Mouse (Mus musculus) embryonic facial prominence, embryonic 14.5 days (tissue): Measurements from ENCODE around the gene Cyp1a1. TPM values are rescaled to one million over a fixed set of nuclear protein-coding genes. Genes with fewer than 3 reads are reported as not detected.
A peak's percentile ranks its signal among the peaks of the same experiment; 100 is the strongest.

Experiments used
- ATAC-seq: fragments of 200-750 bp; cut with Nextera tagmentation; 2 replicates; pipeline ENCODE4 v1.8.0; 2017; ENCODE audit warnings: low read depth, moderate number of reproducible peaks, moderate TSS enrichment
- DNase-seq: peaks from one replicate; pipeline ENCODE4 v3.0.0-alpha.2; 2015; ENCODE audit warnings: low spot score
- H3K27ac ChIP-seq: fragments of 300-500 bp; sonication (generic); replicated peaks from 2 replicates; pipeline ENCODE4 v1.5.1; 2014; ENCODE audit warnings: low read depth, mild to moderate bottlenecking, low read length, moderate library complexity
- H3K27me3 ChIP-seq: fragments of 300-500 bp; sonication (generic); replicated peaks from 2 replicates; pipeline ENCODE4 v1.6.1; 2014; ENCODE audit warnings: low read length; ENCODE audit not compliant: control insufficient read depth, insufficient read depth
- H3K36me3 ChIP-seq: fragments of 300-500 bp; sonication (generic); 2 replicates; pipeline ENCODE4 v1.6.1; 2014; ENCODE audit warnings: low read length, mixed read lengths; ENCODE audit not compliant: control insufficient read depth, insufficient read depth
- H3K4me1 ChIP-seq: fragments of 300-500 bp; sonication (generic); 2 replicates; pipeline ENCODE4 v1.6.1; 2014; ENCODE audit warnings: antibody characterized with exemption, low read length; ENCODE audit not compliant: control insufficient read depth, insufficient read depth
- H3K4me2 ChIP-seq: fragments of 300-500 bp; sonication (generic); 2 replicates; pipeline ENCODE4 v1.6.1; 2014; ENCODE audit warnings: low read depth, mild to moderate bottlenecking, low read length, moderate library complexity, mixed read lengths
- H3K4me3 ChIP-seq: fragments of 300-500 bp; sonication (generic); 2 replicates; pipeline ENCODE4 v1.5.1; 2014; ENCODE audit warnings: low read depth, mild to moderate bottlenecking, low read length
- H3K9ac ChIP-seq: fragments of 300-500 bp; sonication (generic); 2 replicates; pipeline ENCODE4 v1.6.1; 2014; ENCODE audit warnings: low read depth, mild to moderate bottlenecking, low read length, moderate library complexity, mixed read lengths
- H3K9me3 ChIP-seq: fragments of 300-500 bp; sonication (generic); 2 replicates; pipeline ENCODE4 v1.6.1; 2016; ENCODE audit warnings: low read length; ENCODE audit not compliant: control insufficient read depth
- WGBS: fragments of 180-500 bp; shearing (Covaris S2); extraction: QIAGEN DNeasy Blood & Tissue Kit; methylation state at CpG from one replicate; pipeline ENCODE4 v1.1.7; 2014; 5-methylcytosine and 5-hydroxymethylcytosine counted together
- polyA plus RNA-seq: library from polyadenylated mRNA; unstranded; fragments of >200 nt; fragmentation: Nextera tagmentation; extraction: Ambion mirVana; gene quantifications from 2 replicates; pipeline ENCODE4 v1.2.1, GENCODE M21; 2014

Cyp1a1 gene
- 0.08 TPM in 1 of 2 replicates, not detected in the other for polyA plus RNA-seq

DNA sequence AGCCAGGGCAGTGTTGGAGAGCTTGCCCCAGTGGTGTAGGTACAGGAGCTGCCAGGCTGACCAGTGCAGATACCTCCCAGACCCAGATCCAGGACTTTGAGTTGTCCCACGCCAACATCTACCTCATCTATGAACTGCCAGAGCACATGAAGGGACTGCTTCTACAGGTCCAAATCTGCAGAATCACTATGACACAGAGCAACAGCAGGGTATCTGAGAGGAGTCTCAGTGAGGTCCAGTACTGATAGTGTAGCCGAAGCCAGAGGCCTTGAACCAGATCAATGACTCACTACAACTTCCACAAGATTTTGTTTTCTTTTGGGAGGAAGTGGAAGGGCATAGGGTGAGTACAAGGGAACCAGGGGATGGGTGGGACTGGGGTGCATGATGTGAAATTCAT lies at the start of gene Cyp1a1:
TSS of gene Cyp1a1 (plus strand) at position 178 of the 400 bp plus-strand sequence.
- no peak within 1 kb of the TSS for H3K4me2 ChIP-seq
- no peaks in the 10 kb centered on the region for H3K36me3 ChIP-seq
- DNase-seq = no peak
- 84% methylated on average over 2 of the region's 2 CpGs for WGBS
- no peaks in the 10 kb centered on the region for H3K27me3 ChIP-seq
- no peak for ATAC-seq
- H3K4me1 ChIP-seq = no peaks in the 10 kb centered on the region
- no peak within 1 kb of the TSS for H3K4me3 ChIP-seq
- H3K9ac ChIP-seq = no peak within 1 kb of the TSS
- no peaks in the 10 kb centered on the region for H3K9me3 ChIP-seq
- no peak within 1 kb of the TSS for H3K27ac ChIP-seq

DNA sequence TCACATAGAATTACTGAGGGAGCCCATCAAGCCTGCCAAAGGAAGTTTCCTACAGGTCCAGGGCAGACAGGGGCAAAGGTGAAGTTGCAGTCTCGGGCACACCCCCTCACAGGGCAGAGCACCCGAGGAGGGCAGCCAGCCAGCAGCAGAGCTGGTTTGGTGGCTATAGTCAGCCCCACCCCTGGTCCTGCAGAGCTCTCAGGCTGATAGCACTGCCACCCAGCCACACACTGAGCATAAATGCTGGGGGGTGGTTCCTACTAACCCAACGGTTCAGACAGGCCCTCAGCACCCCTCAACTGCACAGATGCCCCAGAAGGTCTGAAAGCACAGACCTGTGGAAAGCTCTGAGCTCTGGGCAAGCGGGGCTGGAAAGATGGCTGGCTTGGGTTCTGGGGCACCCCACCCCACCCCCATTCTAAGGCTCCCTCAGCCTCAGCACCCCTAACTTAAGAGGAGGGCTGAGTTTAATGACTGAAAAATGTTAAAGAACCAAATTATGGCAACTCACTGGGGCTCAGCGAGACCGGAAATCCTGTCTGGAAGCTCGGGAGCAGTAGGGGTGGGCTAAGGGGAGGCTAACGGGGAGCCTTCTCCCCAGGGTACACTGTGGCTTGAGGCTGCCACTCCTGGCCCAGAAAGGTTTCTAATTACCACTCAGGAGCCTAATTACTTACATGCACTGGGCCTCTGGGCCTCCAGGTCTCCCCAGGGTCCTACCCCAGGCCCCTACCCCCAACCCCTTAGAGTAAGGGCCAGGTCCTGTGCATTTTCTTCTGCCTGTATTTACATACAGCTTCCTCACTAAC lies 48.9 kb upstream of the Cyp1a1 start:
- H3K27me3 ChIP-seq = no peaks in the 10 kb centered on the region
- H3K36me3 ChIP-seq = 0 out of 2 replicates have a peak, but pooled peaks cover 11% of the 10 kb centered on the region
- WGBS = 14% methylated on average over 8 of the region's 8 CpGs
- peaks cover 49% of the 10 kb centered on the region for H3K4me1 ChIP-seq
- H3K4me3 ChIP-seq = no peak overlapping the region
- DNase-seq (peak; percentile 38), ATAC-seq (no peak)
- H3K9me3 ChIP-seq = no peaks in the 10 kb centered on the region
- H3K9ac ChIP-seq = peak overlapping the region; percentile 50
- H3K4me2 ChIP-seq = peak overlapping the region; percentile 49
- peak overlapping the region; percentile 88 for H3K27ac ChIP-seq

DNA sequence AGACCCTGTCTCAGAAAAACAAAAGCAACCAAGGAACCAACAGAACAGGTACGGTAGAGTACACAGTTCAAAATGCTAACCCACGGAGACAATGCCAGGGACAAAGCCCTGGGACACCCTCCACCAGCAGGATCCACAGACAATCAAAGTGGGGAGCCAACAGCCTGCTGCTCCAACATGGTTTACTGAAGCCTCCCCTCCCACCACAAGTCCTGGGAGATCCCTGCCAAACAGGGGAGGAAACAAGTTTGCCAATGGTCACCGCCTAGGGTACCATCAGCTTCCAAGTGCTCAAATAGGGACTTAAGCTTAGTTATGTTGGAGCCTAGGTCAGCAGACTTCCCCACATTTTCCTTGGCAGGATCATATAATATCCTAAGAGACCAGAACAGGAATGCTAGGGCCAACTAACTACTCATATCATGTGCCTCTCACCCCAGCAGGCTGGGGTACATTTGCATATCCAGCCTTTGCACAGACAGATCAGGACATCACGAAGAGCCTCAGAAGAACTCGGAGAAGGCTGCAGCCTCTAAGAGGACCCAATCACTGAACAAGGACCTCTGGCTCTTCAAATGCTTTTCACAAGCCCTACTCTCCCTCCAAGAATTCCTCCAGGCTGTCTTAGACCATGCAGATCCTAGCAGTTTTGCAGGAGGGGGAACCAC lies 47.9 kb upstream of the Cyp1a1 start:
- DNase-seq (no peak), ATAC-seq (no peak)
- no peaks in the 10 kb centered on the region for H3K9me3 ChIP-seq
- 41% methylated on average over 5 of the region's 5 CpGs for WGBS
- H3K36me3 ChIP-seq = 0 out of 2 replicates have a peak, but pooled peaks cover 11% of the 10 kb centered on the region
- H3K4me1 ChIP-seq = peaks cover 53% of the 10 kb centered on the region
- H3K4me2 ChIP-seq = peak overlapping the region; percentile 49
- peak overlapping the region; percentile 88 for H3K27ac ChIP-seq
- H3K9ac ChIP-seq = peak overlapping the region; percentile 32; the same call in 1 of the 2 replicates
- H3K27me3 ChIP-seq = no peaks in the 10 kb centered on the region
- peak overlapping the region; percentile 23; the same call in 1 of the 2 replicates for H3K4me3 ChIP-seq

DNA sequence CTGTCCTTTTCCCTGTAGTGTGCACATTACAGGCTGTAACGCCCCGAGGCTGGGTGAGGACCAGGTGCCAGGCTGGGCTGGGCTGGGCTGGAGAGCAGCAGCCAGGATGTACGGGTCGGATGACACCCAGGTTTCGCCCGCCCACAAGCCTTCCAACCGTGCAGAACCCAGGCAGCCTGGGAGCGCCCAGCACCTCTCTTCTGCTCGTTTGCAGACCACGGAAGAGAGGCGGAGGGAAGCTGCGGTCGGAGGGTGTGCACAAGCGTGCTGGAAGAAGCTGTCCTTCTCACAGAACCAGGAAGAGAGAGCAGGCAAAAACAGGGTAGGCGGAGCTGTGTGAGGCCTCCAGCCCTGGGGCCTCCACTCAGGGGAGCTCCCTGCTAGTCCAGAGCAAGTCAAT lies 47.3 kb upstream of the Cyp1a1 start:
- Histone ChIP-seq H3K4me1 (peaks cover 53% of the 10 kb centered on the region), H3K9ac (peak overlapping the region; percentile 5), H3K36me3 (0 out of 2 replicates have a peak, but pooled peaks cover 11% of the 10 kb centered on the region), H3K27me3 (no peaks in the 10 kb centered on the region), H3K27ac (peak overlapping the region; percentile 88), H3K9me3 (no peaks in the 10 kb centered on the region), H3K4me3 (peak overlapping the region; percentile 23), H3K4me2 (peak overlapping the region; percentile 49)
- WGBS = 7% methylated on average over 15 of the region's 15 CpGs
- ATAC-seq (peak; percentile 82), DNase-seq (peak; percentile 91)

DNA sequence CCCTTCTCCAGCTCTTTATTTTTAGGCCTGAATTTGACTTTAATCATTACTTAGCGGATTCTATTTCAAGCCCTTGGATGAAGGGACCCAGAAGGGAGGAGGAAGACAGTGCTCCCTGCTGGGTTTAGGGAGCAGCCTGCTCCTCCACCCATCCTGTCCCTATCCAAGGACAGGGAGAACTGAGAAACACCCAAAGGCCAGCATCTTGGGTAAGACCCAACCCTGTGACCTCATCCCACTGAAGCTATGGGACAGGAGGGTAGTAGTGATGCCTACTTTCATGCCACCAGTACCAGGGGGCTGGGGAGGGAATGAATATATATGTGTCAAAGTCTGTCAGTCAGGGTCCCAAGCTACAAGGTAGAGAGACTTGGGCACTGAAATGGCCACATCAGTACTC lies 46.7 kb upstream of the Cyp1a1 start:
- 75% methylated on average over 1 of the region's 1 CpGs for whole genome bisulfite sequencing

DNA sequence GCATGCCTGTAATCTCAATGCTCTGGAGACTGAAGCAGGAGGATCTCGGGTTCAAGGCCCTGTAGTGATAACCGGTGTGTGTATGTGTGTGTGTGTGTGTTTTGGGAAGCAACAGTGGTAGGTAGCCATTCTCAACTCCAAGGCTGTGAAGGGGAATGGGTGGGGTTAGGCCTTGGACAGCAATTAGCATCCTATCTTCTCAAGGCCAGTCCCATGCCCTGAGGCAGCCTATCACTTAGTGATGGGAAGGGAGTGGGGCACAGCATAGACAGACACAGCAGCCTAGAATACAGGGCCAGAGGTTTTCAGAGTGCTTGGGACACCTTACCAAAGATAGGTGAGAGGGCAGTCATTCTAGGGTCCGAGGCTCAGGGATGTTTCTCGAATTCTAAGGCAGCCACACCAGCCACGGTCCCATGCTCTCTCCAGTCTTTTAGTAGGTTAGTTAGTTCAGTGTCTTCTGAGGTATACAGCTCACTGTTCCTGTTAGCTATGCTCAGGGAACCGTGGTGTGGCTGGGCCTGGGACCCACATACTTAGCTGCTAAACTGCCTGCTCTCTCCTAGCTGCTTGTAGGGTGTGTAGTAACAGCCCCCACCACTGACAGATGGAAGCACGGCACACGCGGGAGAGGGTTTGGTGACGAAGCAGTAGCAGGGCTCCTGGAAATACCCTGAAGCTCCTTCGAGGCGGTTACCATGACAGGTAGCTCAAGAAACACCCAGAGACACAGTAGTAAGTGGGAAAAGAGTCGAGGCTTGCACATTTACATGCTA lies 45.8 kb upstream of the Cyp1a1 start:
- DNase-seq (no peak), ATAC-seq (no peak)
- H3K36me3 ChIP-seq = 0 out of 2 replicates have a peak, but pooled peaks cover 7% of the 10 kb centered on the region
- WGBS = 73% methylated on average over 13 of the region's 13 CpGs
- no peaks in the 10 kb centered on the region for H3K27me3 ChIP-seq
- no peak overlapping the region for H3K9ac ChIP-seq
- H3K4me2 ChIP-seq = no peak overlapping the region
- H3K27ac ChIP-seq = no peak overlapping the region
- no peaks in the 10 kb centered on the region for H3K9me3 ChIP-seq
- H3K4me3 ChIP-seq = no peak overlapping the region
- peaks cover 53% of the 10 kb centered on the region for H3K4me1 ChIP-seq

More for the DNA sequence above, 46.7 kb upstream of the Cyp1a1 start:
- DNase-seq (no peak), ATAC-seq (no peak)
- Histone ChIP-seq H3K9ac (peak overlapping the region; percentile 5), H3K27me3 (no peaks in the 10 kb centered on the region), H3K4me3 (no peak overlapping the region; the same call in 1 of the 2 replicates), H3K36me3 (0 out of 2 replicates have a peak, but pooled peaks cover 11% of the 10 kb centered on the region), H3K27ac (peak overlapping the region; percentile 88), H3K4me1 (peaks cover 53% of the 10 kb centered on the region), H3K4me2 (peak overlapping the region; percentile 49), H3K9me3 (no peaks in the 10 kb centered on the region)

DNA sequence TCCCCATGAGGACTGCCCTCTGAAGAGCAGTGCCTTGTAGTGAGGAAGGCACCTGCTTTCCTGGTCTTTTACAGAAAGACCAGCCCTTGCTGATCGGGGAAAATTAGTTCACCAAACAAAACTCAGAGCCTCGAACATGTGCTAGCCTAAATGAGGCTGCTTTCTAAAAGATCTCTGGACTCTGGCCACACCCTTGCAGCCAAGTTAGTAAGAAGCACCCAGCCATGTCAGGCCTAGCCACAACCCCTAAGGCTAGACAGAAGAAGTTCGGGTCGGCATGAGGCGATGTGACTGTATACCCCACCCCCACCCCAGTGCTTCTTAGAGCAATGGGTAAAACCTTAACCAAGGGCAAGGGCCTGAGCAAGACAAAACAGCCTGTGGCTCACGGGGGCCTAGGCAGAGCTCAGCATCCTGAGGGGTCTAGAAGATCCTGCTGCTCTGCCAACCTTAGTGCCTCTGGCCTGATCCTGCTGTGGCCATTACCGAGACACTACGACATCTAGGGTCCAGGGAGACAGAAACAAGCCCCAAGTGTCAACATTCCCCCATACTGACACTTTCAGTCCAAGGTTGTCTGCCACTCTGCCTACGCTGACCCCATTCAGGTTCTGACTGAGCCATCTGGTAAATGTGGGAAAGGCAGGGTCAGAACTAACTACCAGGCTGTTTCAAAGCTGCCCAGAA lies 44.4 kb upstream of the Cyp1a1 start:
- H3K27ac ChIP-seq = 0 out of 2 replicates have a peak overlapping the region, but pooled peaks have one; percentile 13
- H3K4me2 ChIP-seq = peak overlapping the region; percentile 83
- peak overlapping the region; percentile 96 for H3K9ac ChIP-seq
- no peaks in the 10 kb centered on the region for H3K27me3 ChIP-seq
- H3K36me3 ChIP-seq = 0 out of 2 replicates have a peak, but pooled peaks cover 7% of the 10 kb centered on the region
- H3K4me1 ChIP-seq = peaks cover 45% of the 10 kb centered on the region
- H3K9me3 ChIP-seq = no peaks in the 10 kb centered on the region
- 57% methylated on average over 9 of the region's 9 CpGs for WGBS
- peak overlapping the region; percentile 84 for H3K4me3 ChIP-seq
- DNase-seq (no peak), ATAC-seq (no peak)
